Mouse (Mus musculus) heart, postnatal 0 days (tissue): Measurements from ENCODE around the gene Rnf121.

Experiments used
- CTCF ChIP-seq: IDR thresholded peaks from 2 replicates; pipeline ENCODE4 v1.5.1; 2016; ENCODE audit warnings: antibody characterized with exemption, control low read depth, low read depth
- EP300 ChIP-seq: IDR thresholded peaks from 2 replicates; pipeline ENCODE4 v1.6.1; 2016; ENCODE audit warnings: antibody characterized with exemption, low read depth

DNA sequence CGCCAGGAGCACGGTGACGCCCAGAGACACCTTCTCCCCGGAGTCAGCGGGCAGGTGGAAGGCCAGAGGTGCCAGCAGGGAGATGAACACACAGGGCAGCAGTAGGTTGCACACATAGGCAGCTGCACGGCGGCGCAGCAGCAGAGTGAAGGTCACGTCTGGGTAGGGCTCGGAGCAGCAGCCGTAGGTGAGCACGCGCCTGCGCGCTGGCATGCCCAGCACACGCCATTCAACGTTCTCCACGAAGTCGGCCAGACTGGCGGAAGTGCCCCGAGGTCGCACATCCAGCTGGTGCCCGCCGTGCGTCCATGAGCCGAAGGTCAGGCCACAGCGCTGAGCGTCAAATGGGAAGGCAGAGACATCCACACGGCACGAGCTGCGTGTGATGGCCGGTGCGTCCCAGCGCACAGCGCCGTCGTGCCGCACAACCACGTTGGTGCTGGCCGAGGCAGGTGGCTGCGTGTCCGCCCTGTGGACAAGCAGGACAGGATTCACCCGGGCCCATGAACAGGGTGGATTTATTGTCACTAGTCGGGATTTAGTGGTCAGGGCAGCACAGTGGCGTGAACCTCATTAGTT, 48.0 kb upstream of the Rnf121 start:
- no peak for TF ChIP-seq EP300
- no peak for TF ChIP-seq CTCF
